Mouse (Mus musculus) megakaryocyte, embryonic 14.5 days (primary cell): ENCODE measurements around the gene Prss30. TPM values are rescaled to one million over a fixed set of nuclear protein-coding genes. Genes with fewer than 3 reads are reported as not detected.
A peak's percentile ranks its signal among the peaks of the same experiment; 100 is the strongest.

ENCODE experiments used
- H3K27me3 ChIP-seq: replicated peaks from 2 replicates; pipeline ENCODE3; 2012; ENCODE audit warnings: inconsistent platforms
- H3K36me3 ChIP-seq: replicated peaks from 2 replicates; pipeline ENCODE3; 2012; ENCODE audit warnings: low read length, inconsistent platforms, mixed read lengths
- H3K4me1 ChIP-seq: 2 replicates; pipeline ENCODE4 v1.6.1; 2012; ENCODE audit warnings: inconsistent platforms
- H3K4me3 ChIP-seq: replicated peaks from 2 replicates; pipeline ENCODE3; 2012; ENCODE audit warnings: moderate library complexity, mild to moderate bottlenecking, inconsistent platforms
- H3K9me3 ChIP-seq: 2 replicates; pipeline ENCODE4 v1.6.1; 2012; ENCODE audit warnings: inconsistent platforms
- FLI1 ChIP-seq: IDR thresholded peaks from 2 replicates; pipeline ENCODE4 v1.6.1; 2012; ENCODE audit warnings: low read length, inconsistent platforms, mixed read lengths
- GATA1 ChIP-seq: IDR thresholded peaks from 3 replicates; pipeline ENCODE4 v1.6.1; 2012; ENCODE audit warnings: mixed read lengths, low read length, inconsistent platforms, borderline replicate concordance
- polyA plus RNA-seq: library from polyadenylated mRNA; stranded (reverse); fragments of >175 nt; gene quantifications from 2 replicates; pipeline ENCODE4 v1.2.3, GENCODE M21; 2012; ENCODE audit warnings: low replicate concordance; ENCODE audit not compliant: insufficient read depth

Gene Prss30
- polyA plus RNA-seq, 1 experiment: 0.09 TPM

GRCm38 (mm10) chr17:24006930-24007329, 26.6 kb upstream of the Prss30 start:
- Histone ChIP-seq H3K9me3 (peaks cover 15% of the 10 kb centered on the region), H3K4me1 (peaks cover 16% of the 10 kb centered on the region), H3K4me3 (peak overlapping the region; percentile 33), H3K36me3 (no peaks in the 10 kb centered on the region), H3K27me3 (peaks cover 16% of the 10 kb centered on the region)
- no peak for TF ChIP-seq FLI1
- no peak for TF ChIP-seq GATA1

DNA sequence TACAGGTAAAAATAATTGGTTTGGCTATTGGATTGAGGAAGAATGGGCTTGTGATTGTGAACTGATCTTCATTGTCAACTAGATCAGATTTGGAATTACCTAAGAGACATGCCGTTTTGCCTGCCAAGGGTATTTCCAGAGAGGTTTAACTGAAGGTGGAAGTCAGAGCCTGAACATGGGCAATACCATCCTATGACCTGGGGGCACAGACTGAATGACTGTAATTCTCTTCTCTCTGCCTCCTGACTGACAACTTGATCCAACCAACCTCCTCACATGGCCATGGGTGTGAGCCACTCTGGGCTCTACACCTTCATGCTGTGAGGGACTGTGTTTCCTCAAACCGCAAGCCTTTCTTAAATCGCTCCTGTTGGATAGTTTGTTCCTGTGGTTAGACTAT, 24.7 kb upstream of the Prss30 start:
- Histone ChIP-seq H3K9me3 (peaks cover 15% of the 10 kb centered on the region), H3K4me1 (peaks cover 25% of the 10 kb centered on the region), H3K36me3 (no peaks in the 10 kb centered on the region), H3K4me3 (no peak overlapping the region), H3K27me3 (peaks cover 17% of the 10 kb centered on the region)
- TF ChIP-seq GATA1: no peak
- no peak for TF ChIP-seq FLI1

- H3K4me3 ChIP-seq: no peak overlapping the region
- H3K9me3 ChIP-seq: peaks cover 15% of the 10 kb centered on the region
- no peaks in the 10 kb centered on the region for H3K36me3 ChIP-seq
- H3K4me1 ChIP-seq: peaks cover 34% of the 10 kb centered on the region
- no peak for TF ChIP-seq GATA1
- TF ChIP-seq FLI1: no peak
- peaks cover 22% of the 10 kb centered on the region for H3K27me3 ChIP-seq
Observed at GRCm38 (mm10) chr17:24004071-24004665, 23.8 kb upstream of the Prss30 start.

- Histone ChIP-seq H3K4me1 (peaks cover 33% of the 10 kb centered on the region), H3K4me3 (no peak overlapping the region), H3K36me3 (no peaks in the 10 kb centered on the region), H3K27me3 (peaks cover 34% of the 10 kb centered on the region), H3K9me3 (peaks cover 5% of the 10 kb centered on the region)
- TF ChIP-seq FLI1: no peak
- TF ChIP-seq GATA1: no peak
Observed at GRCm38 (mm10) chr17:24000404-24000803, 20.0 kb upstream of the Prss30 start.

DNA sequence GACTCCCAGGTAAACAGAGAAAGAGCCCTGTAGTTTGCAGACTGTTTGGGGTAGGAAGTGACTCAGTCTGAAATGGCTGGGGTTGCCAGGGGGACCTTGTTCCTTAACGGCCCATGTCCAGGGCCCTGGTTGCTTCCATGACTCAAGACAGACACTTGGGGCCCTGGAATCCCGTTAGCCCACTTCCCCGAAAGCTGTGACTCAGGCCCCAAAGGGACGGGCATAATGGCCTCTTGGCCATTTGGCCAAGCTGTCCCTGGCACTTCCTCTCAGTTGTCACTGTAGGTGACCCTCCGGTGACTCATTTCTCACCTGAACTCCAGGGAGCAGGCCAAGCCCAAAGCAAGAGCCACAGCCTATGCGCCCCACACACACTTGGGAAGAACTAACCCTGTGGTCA, 18.0 kb upstream of the Prss30 start:
- H3K36me3 ChIP-seq: no peaks in the 10 kb centered on the region
- no peaks in the 10 kb centered on the region for H3K9me3 ChIP-seq
- H3K4me3 ChIP-seq: peak overlapping the region; percentile 31
- TF ChIP-seq GATA1 (no peak), FLI1 (no peak)
- H3K27me3 ChIP-seq: peaks cover 41% of the 10 kb centered on the region
- peaks cover 42% of the 10 kb centered on the region for H3K4me1 ChIP-seq

- Histone ChIP-seq H3K36me3 (no peaks in the 10 kb centered on the region), H3K27me3 (peaks cover 42% of the 10 kb centered on the region), H3K4me3 (peak within 1 kb of the TSS; percentile 76), H3K9me3 (no peaks in the 10 kb centered on the region), H3K4me1 (peaks cover 47% of the 10 kb centered on the region)
- no peak for TF ChIP-seq GATA1
- no peak for TF ChIP-seq FLI1
Observed at GRCm38 (mm10) chr17:23997901-23998300, 17.5 kb upstream of the Prss30 start, which contains the start of gene Prss22. Gene Prss22 (minus strand): TSS chr17:23998100.

DNA sequence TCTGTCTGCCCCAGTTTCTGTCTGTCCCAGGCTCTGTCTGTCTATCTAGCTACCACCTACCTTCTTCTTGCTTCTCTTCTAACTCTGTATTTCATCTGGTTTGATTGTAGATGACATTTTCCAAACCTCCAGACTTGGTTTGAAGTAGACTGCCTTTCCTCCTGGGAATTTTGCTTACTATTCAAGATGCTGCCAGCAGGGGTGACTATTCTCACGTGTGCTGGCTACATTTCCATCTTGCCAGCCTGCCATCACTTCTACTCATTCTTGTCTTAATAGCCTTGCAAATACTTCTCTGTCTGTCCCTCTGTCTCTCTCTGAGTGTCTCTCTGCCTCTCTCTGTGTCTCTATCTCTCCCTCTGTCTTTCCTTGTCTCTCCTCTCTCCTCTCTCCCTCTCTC, 15.1 kb upstream of the Prss30 start:
- peaks cover 59% of the 10 kb centered on the region for H3K27me3 ChIP-seq

DNA sequence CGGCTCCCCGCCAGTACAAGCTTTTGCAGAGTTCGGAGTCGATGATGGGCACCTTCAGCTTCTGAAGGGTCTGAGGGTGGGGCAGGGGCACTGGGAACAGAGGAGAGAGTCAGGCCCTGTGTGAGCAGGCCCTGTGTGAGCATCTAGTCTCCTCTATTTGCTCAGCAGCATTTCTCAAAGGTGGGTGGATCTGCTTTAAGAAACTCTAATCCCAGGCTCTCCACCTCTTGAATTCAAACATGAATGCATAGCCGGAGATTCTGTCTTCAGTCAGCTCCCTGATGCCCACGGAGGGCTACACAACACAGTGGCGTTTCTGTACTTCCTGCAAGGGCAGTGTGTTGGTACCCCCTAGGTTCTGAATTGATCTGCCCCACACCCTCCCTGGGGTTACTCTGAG, 14.3 kb upstream of the Prss30 start:
- TF ChIP-seq FLI1 (no peak), GATA1 (no peak)
- no peaks in the 10 kb centered on the region for H3K9me3 ChIP-seq
- peaks cover 34% of the 10 kb centered on the region for H3K4me1 ChIP-seq
- H3K36me3 ChIP-seq: no peaks in the 10 kb centered on the region
- H3K27me3 ChIP-seq: peaks cover 64% of the 10 kb centered on the region
- no peak overlapping the region for H3K4me3 ChIP-seq

More for the DNA sequence above, 15.1 kb upstream of the Prss30 start:
- Histone ChIP-seq H3K36me3 (no peaks in the 10 kb centered on the region), H3K9me3 (no peaks in the 10 kb centered on the region), H3K4me1 (peaks cover 41% of the 10 kb centered on the region), H3K4me3 (no peak overlapping the region)
- TF ChIP-seq FLI1 (no peak), GATA1 (no peak)

DNA sequence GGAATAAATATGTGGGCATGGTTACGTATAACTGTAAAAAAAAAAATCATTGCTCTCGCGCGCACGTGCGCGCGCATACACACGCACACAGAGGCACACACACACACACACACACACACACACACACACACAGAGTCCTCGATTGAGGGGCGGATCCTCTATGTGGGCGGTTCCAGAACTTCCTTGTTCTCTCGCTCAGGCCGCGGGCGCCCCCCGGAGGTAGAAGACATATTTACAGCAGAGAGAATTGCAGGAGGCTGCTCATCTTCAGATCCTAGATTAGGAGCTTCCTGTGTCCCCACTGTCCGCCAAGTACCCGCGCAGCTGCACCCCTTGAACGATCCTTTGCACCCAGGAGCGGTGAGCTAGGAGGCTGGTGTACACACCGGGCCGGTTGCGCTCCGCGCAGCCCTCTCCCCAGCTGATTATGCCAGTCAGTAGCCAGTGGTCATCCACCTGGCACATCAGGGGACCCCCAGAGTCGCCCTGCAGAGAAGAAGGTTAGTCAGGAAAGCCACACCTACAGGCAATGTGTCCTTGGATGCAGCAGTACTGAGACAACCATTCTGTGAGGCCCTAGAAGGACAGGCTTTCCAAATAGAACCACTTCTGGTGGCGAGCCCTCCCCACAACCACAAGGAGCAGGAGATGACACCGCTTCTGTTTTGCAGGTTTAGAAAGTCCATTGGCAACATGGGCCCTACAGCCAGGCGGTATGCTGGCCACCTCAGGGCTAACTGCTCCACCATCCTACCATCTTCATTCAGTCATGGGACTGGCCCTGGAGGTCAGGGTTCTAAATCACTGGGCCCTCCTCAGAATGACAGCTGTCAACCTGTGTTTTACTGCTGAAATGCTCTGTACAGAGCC, 13.4 kb upstream of the Prss30 start:
- Histone ChIP-seq H3K4me3 (peak overlapping the region; percentile 67), H3K9me3 (no peaks in the 10 kb centered on the region), H3K27me3 (peaks cover 61% of the 10 kb centered on the region), H3K4me1 (peaks cover 28% of the 10 kb centered on the region), H3K36me3 (no peaks in the 10 kb centered on the region)
- no peak for TF ChIP-seq FLI1
- no peak for TF ChIP-seq GATA1

DNA sequence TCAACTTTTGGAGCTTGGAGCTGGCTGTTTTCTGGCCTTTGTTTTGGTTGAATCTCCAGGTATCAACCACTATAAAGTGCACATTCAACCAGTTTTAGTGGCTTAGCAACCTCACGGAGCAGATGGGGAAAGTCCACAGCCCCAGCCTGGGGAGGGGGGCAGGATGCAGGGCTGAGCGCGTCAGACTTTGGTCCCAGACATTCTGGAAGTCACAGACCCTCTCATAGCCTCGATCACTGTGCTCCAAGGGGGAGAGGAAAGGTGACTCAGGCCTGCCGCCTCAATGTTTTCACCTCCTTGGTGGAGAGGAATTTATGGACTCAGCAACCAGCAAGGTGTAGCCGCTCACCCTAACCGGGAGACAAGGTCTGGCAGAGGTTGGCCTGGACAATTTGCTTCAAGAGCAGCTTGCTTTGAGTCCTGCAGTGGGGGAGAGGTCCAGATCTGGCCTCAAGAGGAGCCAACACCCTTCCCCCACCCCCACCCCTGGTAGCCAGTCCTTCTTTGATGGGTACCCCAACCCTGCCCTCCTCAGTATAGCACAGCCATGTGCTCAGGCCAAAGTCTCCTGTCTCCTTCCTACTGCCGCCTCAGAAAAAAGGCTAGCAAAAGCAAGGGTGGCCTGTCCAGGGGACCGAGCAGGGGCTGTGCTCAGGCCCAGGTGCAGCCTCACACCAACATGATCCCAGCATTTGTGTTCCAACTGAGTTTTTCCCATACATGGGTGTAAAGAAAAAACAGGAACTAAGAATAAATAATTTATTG, 12.6 kb upstream of the Prss30 start:
- Histone ChIP-seq H3K4me3 (peak overlapping the region; percentile 80), H3K36me3 (no peaks in the 10 kb centered on the region), H3K27me3 (peaks cover 64% of the 10 kb centered on the region), H3K4me1 (peaks cover 21% of the 10 kb centered on the region), H3K9me3 (no peaks in the 10 kb centered on the region)
- TF ChIP-seq FLI1 (no peak), GATA1 (no peak)
